Mouse (Mus musculus): ENCODE measurements at regions not wholly inside any gene's neighbourhood (a gene's known extent, or its start where the extent isn't known, plus 50 kb on each side); places are given as distances from the start of the nearest gene placed in this dataset.

DNA sequence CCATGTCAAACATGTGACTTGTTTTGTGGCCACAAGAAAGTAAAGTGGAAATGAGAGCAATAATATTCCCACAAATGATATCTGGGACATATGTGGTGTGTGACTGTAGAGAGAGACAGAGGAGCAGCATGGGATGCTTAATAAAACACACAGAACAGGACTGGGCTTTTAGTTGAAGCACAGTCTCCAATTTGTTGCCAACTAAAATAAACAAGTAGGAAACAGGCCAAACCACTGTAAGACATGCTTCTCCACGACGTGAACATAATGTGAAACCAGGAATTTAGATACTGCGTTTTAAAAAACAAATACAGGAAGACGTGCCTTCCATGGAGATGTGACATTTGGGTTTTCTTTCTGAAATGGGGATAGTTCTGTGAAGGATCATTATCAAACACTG, 317.2 kb downstream of the Rnls start:
- no peak for TF ChIP-seq POLR2A (IDR thresholded peaks at IDR 0.05; ENCODE audit: borderline replicate concordance, extremely low read depth, low read depth, low read length)
- TF ChIP-seq CTCF (IDR thresholded peaks at IDR 0.05; ENCODE audit: insufficient read depth, low read length) = no peak
